Mouse (Mus musculus) neutrophil, adult 65 days (primary cell): ENCODE results near the gene Clvs2. TPM values are rescaled to one million over a fixed set of nuclear protein-coding genes. Genes with fewer than 3 reads are reported as not detected.

Source experiments
- total RNA-seq: library from RNA; stranded (reverse); gene quantifications from 2 replicates; pipeline ENCODE4 v1.2.4, GENCODE M21; 2023

Gene Clvs2
- total RNA-seq: not detected in 2 replicates

DNA sequence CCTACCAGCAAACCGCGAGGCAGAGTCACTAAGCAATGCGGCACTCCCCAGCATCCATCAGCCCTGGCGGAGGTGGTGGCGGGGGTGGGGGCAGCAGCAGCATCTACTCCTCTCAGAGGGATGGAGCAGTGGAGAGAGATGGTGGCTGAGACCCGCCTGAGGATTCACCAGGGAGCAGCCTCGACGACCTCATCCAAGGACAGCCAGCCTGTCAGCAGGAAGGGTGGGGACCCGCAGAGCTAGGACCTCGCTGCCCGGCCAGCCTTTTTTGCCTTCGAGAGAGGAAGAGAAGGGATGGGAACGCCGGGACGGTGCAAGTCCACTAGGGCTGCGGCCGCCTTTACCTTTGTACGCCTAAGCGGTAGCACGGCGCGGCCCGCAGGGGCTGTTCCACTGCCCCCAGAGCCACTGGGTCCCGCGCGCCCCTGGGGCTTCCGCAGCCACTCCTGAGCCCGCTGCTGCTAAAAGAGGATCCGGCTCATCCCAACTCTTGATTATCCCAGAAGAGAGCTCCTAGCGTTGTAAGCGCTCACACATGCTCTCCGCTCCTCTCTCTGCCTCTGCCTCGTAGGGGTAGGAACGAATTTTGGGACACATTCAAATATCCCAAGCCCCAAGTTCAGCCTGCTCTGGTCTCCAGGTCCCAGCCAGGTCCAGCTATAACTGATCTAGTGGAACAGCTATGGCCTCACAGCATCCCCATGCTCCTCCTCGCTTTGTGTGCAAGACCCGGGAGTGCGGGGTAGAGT, at the start of gene Clvs2:
Gene Clvs2 (minus strand): TSS at position 639 of the 749 bp plus-strand sequence.

Other genes starting within 250 kb of the Clvs2 start
- not detected in 2 replicates for gene Sult3a2, start 161.9 kb upstream of the Clvs2 start, total RNA-seq
- gene Sult3a1, start 233.0 kb upstream of the Clvs2 start, total RNA-seq: not detected in 2 replicates